In the genomic region with DNA sequence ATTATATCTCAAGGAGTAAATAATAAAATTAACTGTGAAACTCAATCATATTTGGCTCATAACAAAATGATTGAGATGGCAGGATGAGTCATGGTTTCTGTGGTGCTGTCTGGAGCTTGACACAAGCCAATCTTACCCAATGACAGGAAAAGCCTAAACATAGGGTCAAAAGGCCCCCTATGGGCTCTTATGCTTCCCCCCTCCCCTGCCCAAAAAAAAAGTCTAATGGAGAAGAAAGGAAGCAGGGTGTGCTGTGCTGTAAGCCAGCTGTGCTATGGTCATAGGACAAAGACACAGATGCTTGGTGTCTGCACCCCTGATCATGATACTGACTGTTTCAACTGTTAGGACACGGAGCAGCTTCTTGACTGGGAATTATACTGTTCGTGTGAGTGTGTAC, we compare ENCODE assay signal across 30 mouse cellular contexts.
DNase-seq lines count a peak whose midpoint lies in the region; ATAC-seq and TF ChIP-seq lines count a peak whose summit lies in the region.
"Had no signal": no experiment of that assay in that cellular context is flagged by ENCODE, and none has a peak within 500 bp of the region (broad histone marks: within the 10 kb centered on the region; RNA-seq: fewer than 3 reads in every experiment).

No protein-coding gene starts in this region.

- H3K36me3 ChIP-seq in lung, embryonic 14.5 days (ENCODE audit: insufficient read depth), result no peaks in the 10 kb centered on the region
- H3K36me3 ChIP-seq in lung, embryonic 16.5 days (ENCODE audit: control insufficient read depth, insufficient read depth, low read length), result no peaks in the 10 kb centered on the region
- H3K36me3 ChIP-seq: embryonic facial prominence, embryonic 13.5 days; embryonic facial prominence, embryonic 15.5 days; forebrain, embryonic 10.5 days; forebrain, embryonic 12.5 days; G1E had no signal

- no peaks in the 10 kb centered on the region for H3K27me3 ChIP-seq in lung, embryonic 14.5 days (ENCODE audit: insufficient read depth, low read length)
- H3K27me3 ChIP-seq in lung, embryonic 16.5 days (ENCODE audit: control insufficient read depth, insufficient read depth, low read depth, low read length), result no peaks in the 10 kb centered on the region
- H3K27me3 ChIP-seq: CH12.LX; embryonic facial prominence, embryonic 13.5 days; embryonic facial prominence, embryonic 15.5 days; forebrain, embryonic 12.5 days had no signal

- 55% methylated on average over 2 of the region's 2 CpGs for WGBS in lung, embryonic 14.5 days
- WGBS in lung, embryonic 16.5 days, result 59% methylated on average over 2 of the region's 2 CpGs

- no peak overlapping the region for H3K4me3 ChIP-seq in lung, embryonic 14.5 days (ENCODE audit: low read depth, low read length)
- H3K4me3 ChIP-seq in lung, embryonic 16.5 days (ENCODE audit: low read length), result no peak overlapping the region
- H3K4me3 ChIP-seq: embryonic facial prominence, embryonic 13.5 days; embryonic facial prominence, embryonic 15.5 days; erythroblast, embryonic 14.5 days; forebrain, embryonic 10.5 days; forebrain, embryonic 12.5 days had no signal

- DNase-seq in lung, embryonic 14.5 days, result peak; percentile 18
- no peak for DNase-seq in lung, postnatal 14 days
- no peak for DNase-seq in lung, postnatal 36 days
- DNase-seq in lung, postnatal 10 days, result peak; percentile 35
- DNase-seq in lung, adult 18-20 months, result no peak
- DNase-seq in adipocyte (ENCODE audit: low spot score), result no peak
- DNase-seq: adrenal gland, adult 2 months; adrenal gland, postnatal 10 days; adrenal gland, postnatal 25 days; B cell, adult 2 months; cerebellum, adult 11 months; cerebellum, adult 18-20 months; cerebellum, adult 8-10 months; cerebellum, adult 9-11 months; cerebellum, postnatal 14 days; cerebellum, postnatal 36 days; embryo, embryonic 11 days had no signal

- H3K4me1 ChIP-seq in lung, embryonic 14.5 days (ENCODE audit: insufficient read depth), result no peaks in the 10 kb centered on the region
- H3K4me1 ChIP-seq in lung, embryonic 16.5 days (replicated peaks; ENCODE audit: control insufficient read depth, insufficient read depth, low read length), result no peaks in the 10 kb centered on the region
- H3K4me1 ChIP-seq: embryonic facial prominence, embryonic 13.5 days; embryonic facial prominence, embryonic 15.5 days; forebrain, embryonic 10.5 days; forebrain, embryonic 12.5 days had no signal

- no peak overlapping the region for H3K27ac ChIP-seq in lung, embryonic 14.5 days (ENCODE audit: low read depth)
- no peak overlapping the region for H3K27ac ChIP-seq in lung, embryonic 16.5 days (ENCODE audit: low read length)
- H3K27ac ChIP-seq: embryonic facial prominence, embryonic 13.5 days; embryonic facial prominence, embryonic 15.5 days; forebrain, embryonic 10.5 days; forebrain, embryonic 12.5 days had no signal

- H3K9me3 ChIP-seq in lung, embryonic 14.5 days (ENCODE audit: low read depth, low read length), result no peaks in the 10 kb centered on the region
- H3K9me3 ChIP-seq in lung, embryonic 16.5 days (ENCODE audit: control insufficient read depth, low read length), result no peaks in the 10 kb centered on the region
- H3K9me3 ChIP-seq: embryonic facial prominence, embryonic 13.5 days; embryonic facial prominence, embryonic 15.5 days; forebrain, embryonic 10.5 days; forebrain, embryonic 12.5 days had no signal

- no peak overlapping the region for H3K4me2 ChIP-seq in lung, embryonic 14.5 days
- no peak overlapping the region for H3K4me2 ChIP-seq in lung, embryonic 16.5 days (ENCODE audit: low read depth, low read length)
- H3K4me2 ChIP-seq: embryonic facial prominence, embryonic 13.5 days; embryonic facial prominence, embryonic 15.5 days; forebrain, embryonic 12.5 days had no signal

- no peak overlapping the region for H3K9ac ChIP-seq in lung, embryonic 14.5 days
- H3K9ac ChIP-seq in lung, embryonic 16.5 days (ENCODE audit: low read length), result no peak overlapping the region
- H3K9ac ChIP-seq: embryonic facial prominence, embryonic 13.5 days; embryonic facial prominence, embryonic 15.5 days; forebrain, embryonic 12.5 days had no signal

- ATAC-seq in lung, embryonic 14.5 days (ENCODE audit: insufficient read depth), result peak; percentile 47; the same call in 1 of the 2 replicates
- ATAC-seq in lung, embryonic 16.5 days (ENCODE audit: low read depth), result peak; percentile 52
- ATAC-seq: activated CD4-positive, CD25-positive, alpha-beta regulatory T cell, adult 4 months; CD4-positive, CD25-positive, alpha-beta regulatory T cell, adult 4 months; forebrain, embryonic 14.5 days; forebrain, embryonic 16.5 days; Patski had no signal

- TF ChIP-seq CTCF in lung, embryonic 14.5 days (IDR thresholded peaks at IDR 0.05; ENCODE audit: low read depth), result no peak

Comparison
In these comparisons a context has a peak if more than half of its experiments do, and no peak if none do; other contexts are left out.
1. DNase-seq: peak in lung, embryonic 14.5 days (single experiment) and lung, postnatal 10 days (single experiment); none in lung, postnatal 14 days (single experiment), lung, postnatal 36 days (single experiment), lung, adult 18-20 months (0 of 2) and adipocyte (single experiment).